Mouse (Mus musculus) CH12.LX (cell line): Measurements from ENCODE around the gene Tigar. TPM values are rescaled to one million over a fixed set of nuclear protein-coding genes. Genes with fewer than 3 reads are reported as not detected.

Experiments
- DNase-seq: peaks from one replicate; pipeline ENCODE4 v3.0.0-alpha.2; 2013; ENCODE audit errors: extremely low read depth
- H3K27ac ChIP-seq: 2 replicates; pipeline ENCODE4 v1.5.1; 2012; ENCODE audit warnings: low read depth, mild to moderate bottlenecking, control low read depth, moderate library complexity; ENCODE audit not compliant: insufficient read depth
- H3K27me3 ChIP-seq: replicated peaks from 2 replicates; pipeline ENCODE3; 2012; ENCODE audit warnings: inconsistent platforms
- H3K36me3 ChIP-seq, 2 experiments: replicated peaks in 1 of 2; 2 replicates each; pipeline versions ENCODE3 to v1.6.1; 2012; ENCODE audit warnings: inconsistent platforms in 1 of 2, low read length in 1 of 2, mild to moderate bottlenecking in 1 of 2, mixed read lengths in 1 of 2, moderate library complexity in 1 of 2; ENCODE audit not compliant: control insufficient read depth in 1 of 2, insufficient read depth in 1 of 2
- H3K4me1 ChIP-seq, 2 experiments: 2 replicates each; pipeline ENCODE4 v1.6.1; 2012; ENCODE audit warnings: inconsistent platforms in 1 of 2, moderate library complexity in 1 of 2; ENCODE audit not compliant: insufficient read depth in 2 of 2, control insufficient read depth in 1 of 2
- H3K4me2 ChIP-seq: 2 replicates; pipeline ENCODE4 v1.6.1; 2012; ENCODE audit warnings: low read depth, mild to moderate bottlenecking, control low read depth; ENCODE audit not compliant: poor library complexity, insufficient read depth, severe bottlenecking
- H3K4me3 ChIP-seq, 3 experiments: fragments of 150-350 bp in 1 of 3; sonication (generic) in 1 of 3; replicated peaks in 1 of 3; 2 replicates each; pipeline versions ENCODE3 to v1.5.1; 2011 to 2012; ENCODE audit warnings: low read depth in 2 of 3, low read length in 2 of 3, mild to moderate bottlenecking in 2 of 3, moderate library complexity in 2 of 3, control low read depth in 1 of 3, improper control_type of control experiment in 1 of 3, inconsistent platforms in 1 of 3, mixed read lengths in 1 of 3; ENCODE audit not compliant: poor library complexity in 1 of 3
- H3K79me2 ChIP-seq: replicated peaks from 2 replicates; pipeline ENCODE4 v1.6.1; 2012; ENCODE audit warnings: mild to moderate bottlenecking, moderate library complexity; ENCODE audit not compliant: control insufficient read depth, poor library complexity, insufficient read depth, severe bottlenecking; ENCODE audit errors: extremely low read depth
- H3K9ac ChIP-seq: 2 replicates; pipeline ENCODE4 v1.6.1; 2012; ENCODE audit warnings: low read depth, mild to moderate bottlenecking, control low read depth, moderate library complexity; ENCODE audit not compliant: insufficient read depth
- H3K9me3 ChIP-seq: replicated peaks from 2 replicates; pipeline ENCODE3; 2012; ENCODE audit warnings: low read length, inconsistent platforms, mixed read lengths
- CHD1 ChIP-seq: IDR thresholded peaks from 2 replicates; pipeline ENCODE4 v1.6.1; 2012; ENCODE audit warnings: low read depth, low read length, improper control_type of control experiment, inconsistent platforms
- CHD2 ChIP-seq: IDR thresholded peaks from 2 replicates; pipeline ENCODE4 v1.6.1; 2011; ENCODE audit warnings: low read length, improper control_type of control experiment
- CTCF ChIP-seq, 2 experiments: IDR thresholded peaks in 1 of 2; conservative IDR thresholded peaks in 1 of 2; 2 replicates each; pipeline ENCODE4 v1.5.1; 2011 to 2012; ENCODE audit warnings: low read depth in 2 of 2, low read length in 2 of 2, improper control_type of control experiment in 1 of 2, inconsistent platforms in 1 of 2, mild to moderate bottlenecking in 1 of 2, moderate library complexity in 1 of 2
- E2F4 ChIP-seq: IDR thresholded peaks from 2 replicates; pipeline ENCODE4 v1.6.1; 2011; ENCODE audit warnings: low read depth, low read length, improper control_type of control experiment; ENCODE audit not compliant: insufficient replicate concordance
- EP300 ChIP-seq: IDR thresholded peaks from 2 replicates; pipeline ENCODE4 v1.6.1; 2011; ENCODE audit warnings: low read length, improper control_type of control experiment
- IRF4 ChIP-seq: IDR thresholded peaks from 2 replicates; pipeline ENCODE4 v1.6.1; 2014; ENCODE audit warnings: low read depth, mild to moderate bottlenecking, inconsistent platforms, low read length, improper control_type of control experiment
- JUN ChIP-seq: IDR thresholded peaks from 2 replicates; pipeline ENCODE4 v1.6.1; 2011; ENCODE audit warnings: low read depth, mild to moderate bottlenecking, low read length, improper control_type of control experiment, moderate library complexity; ENCODE audit not compliant: insufficient read depth
- JUND ChIP-seq: conservative IDR thresholded peaks from 2 replicates; pipeline ENCODE4 v1.6.1; 2011; ENCODE audit warnings: low read depth, low read length, improper control_type of control experiment
- MAFK ChIP-seq: IDR thresholded peaks from 2 replicates; pipeline ENCODE4 v1.6.1; 2011; ENCODE audit warnings: low read length, improper control_type of control experiment; ENCODE audit not compliant: insufficient replicate concordance
- NRF1 ChIP-seq: IDR thresholded peaks from 2 replicates; pipeline ENCODE4 v1.6.1; 2014; ENCODE audit warnings: low read depth, mild to moderate bottlenecking, inconsistent platforms, low read length, improper control_type of control experiment, moderate library complexity
- PAX5 ChIP-seq: IDR thresholded peaks from 2 replicates; pipeline ENCODE4 v1.6.1; 2012; ENCODE audit warnings: low read length, inconsistent platforms, mixed read lengths
- SMC3 ChIP-seq: IDR thresholded peaks from 2 replicates; pipeline ENCODE4 v1.6.1; 2011; ENCODE audit warnings: low read depth, low read length, improper control_type of control experiment
- TCF12 ChIP-seq: IDR thresholded peaks from 2 replicates; pipeline ENCODE4 v1.6.1; 2014; ENCODE audit warnings: low read depth, mild to moderate bottlenecking, inconsistent platforms, low read length, improper control_type of control experiment
- USF1 ChIP-seq: IDR thresholded peaks from 2 replicates; pipeline ENCODE4 v1.6.1; 2014; ENCODE audit warnings: low read depth, mild to moderate bottlenecking, inconsistent platforms, low read length, improper control_type of control experiment
- USF2 ChIP-seq: conservative IDR thresholded peaks from 2 replicates; pipeline ENCODE4 v1.6.1; 2011; ENCODE audit warnings: low read depth, low read length, improper control_type of control experiment
- ZKSCAN1 ChIP-seq: IDR thresholded peaks from 2 replicates; pipeline ENCODE4 v1.6.1; 2012; ENCODE audit warnings: low read depth, inconsistent platforms, low read length, improper control_type of control experiment, borderline replicate concordance
- ZNF384 ChIP-seq: IDR thresholded peaks from 2 replicates; pipeline ENCODE4 v1.6.1; 2012; ENCODE audit warnings: low read depth, low read length, improper control_type of control experiment, inconsistent platforms
- dilution Hi-C: fragments of 300-500 bp; cut with MboI; formaldehyde crosslinking; loops from 2 replicates; pipeline ENCODE4 v1.14.3; 2020; ENCODE audit warnings: low sequenced_read_pairs; ENCODE audit not compliant: extremely low pct_unique_long_range_greater_than_20kb, extremely low pct_ligation_motif_present
- in situ Hi-C: fragments of 300-500 bp; cut with MboI; formaldehyde crosslinking; loops from 3 replicates; pipeline ENCODE4 v1.14.3; 2019; ENCODE audit warnings: low sequenced_read_pairs, low pct_ligation_motif_present, low pct_unique_long_range_greater_than_20kb, mixed read lengths
- polyA plus RNA-seq: library from polyadenylated mRNA; unstranded; fragments of >175 nt; gene quantifications from 2 replicates; pipeline ENCODE4 v1.2.1, GENCODE M21; 2012; ENCODE audit warnings: low read depth; ENCODE audit not compliant: insufficient read length
- total RNA-seq, 2 experiments: library from RNA; depleted of rRNA; stranded (reverse); fragments of 300-350 nt in 1 of 2; fragments of >200 nt in 1 of 2; gene quantifications; 2 replicates each; pipeline ENCODE4 v1.2.3; 2012 to 2014

Tigar gene
- total and polyA plus RNA-seq, 3 experiments = 8.9 to 20.8 (median 11.5) TPM

GRCm38 (mm10) chr6:127129659-127130058, 20.3 kb upstream of the Tigar start:
- no peaks in the 10 kb centered on the region for H3K27me3 ChIP-seq
- no peak for TF ChIP-seq MAFK
- no peak for TF ChIP-seq ZNF384
- TF ChIP-seq IRF4 = no peak
- no peak for TF ChIP-seq ZKSCAN1
- TF ChIP-seq CHD2 = no peak
- TF ChIP-seq TCF12 = no peak
- no peak for TF ChIP-seq EP300
- TF ChIP-seq NRF1 = no peak
- no peak for TF ChIP-seq JUND
- TF ChIP-seq E2F4 = no peak
- TF ChIP-seq USF2 = no peak
- no peak for TF ChIP-seq JUN
- no peak for TF ChIP-seq USF1
- TF ChIP-seq, all 38 proteins: peak for 0
- peaks cover 0 to 11% of the 10 kb centered on the region in 2 experiments; a peak in 1 of 4 replicates for H3K4me1 ChIP-seq
- no peak overlapping the region for H3K9ac ChIP-seq
- peaks cover 72 to 87% of the 10 kb centered on the region in 2 experiments for H3K36me3 ChIP-seq
- H3K79me2 ChIP-seq = no peaks in the 10 kb centered on the region; the same call in 1 of the 2 replicates
- in situ Hi-C loops (no loop called here), dilution Hi-C loops (no loop called here)
- no peak overlapping the region for H3K4me3 ChIP-seq
- H3K9me3 ChIP-seq = no peaks in the 10 kb centered on the region
- no peak overlapping the region for H3K4me2 ChIP-seq
- DNase-seq = no peak
- no peak overlapping the region for H3K27ac ChIP-seq

- H3K36me3 ChIP-seq = peaks cover 23 to 28% of the 10 kb centered on the region in 2 experiments
- no peak overlapping the region for H3K27ac ChIP-seq
- no peaks in the 10 kb centered on the region for H3K4me1 ChIP-seq
- no peak for TF ChIP-seq SMC3
- no peak for TF ChIP-seq JUN
- no peak for TF ChIP-seq PAX5
- TF ChIP-seq CTCF (conservative IDR thresholded peaks at IDR 0.05 in 1 of 2, IDR thresholded peaks at IDR 0.05 in 1 of 2; ENCODE audit: low read depth in 2 of 2, low read length in 2 of 2) = no peak
- TF ChIP-seq CHD1 = no peak
- H3K9me3 ChIP-seq = no peaks in the 10 kb centered on the region
- peaks cover 5% of the 10 kb centered on the region for H3K27me3 ChIP-seq
- H3K4me3 ChIP-seq = no peak overlapping the region
- in situ Hi-C loops = loop anchor here (25.0 kb wide), 1 partner anchor 336 kb away; no protein-coding TSS in a partner anchor
- H3K9ac ChIP-seq = no peak overlapping the region
- H3K79me2 ChIP-seq = no peaks in the 10 kb centered on the region
- H3K4me2 ChIP-seq = no peak overlapping the region
- dilution Hi-C loops = no loop called here
- DNase-seq = no peak
Measured at GRCm38 (mm10) chr6:127123506-127123905, 14.1 kb upstream of the Tigar start.
